Comparison of ENCODE assay signal across 8 mouse cellular contexts in the genomic region with DNA sequence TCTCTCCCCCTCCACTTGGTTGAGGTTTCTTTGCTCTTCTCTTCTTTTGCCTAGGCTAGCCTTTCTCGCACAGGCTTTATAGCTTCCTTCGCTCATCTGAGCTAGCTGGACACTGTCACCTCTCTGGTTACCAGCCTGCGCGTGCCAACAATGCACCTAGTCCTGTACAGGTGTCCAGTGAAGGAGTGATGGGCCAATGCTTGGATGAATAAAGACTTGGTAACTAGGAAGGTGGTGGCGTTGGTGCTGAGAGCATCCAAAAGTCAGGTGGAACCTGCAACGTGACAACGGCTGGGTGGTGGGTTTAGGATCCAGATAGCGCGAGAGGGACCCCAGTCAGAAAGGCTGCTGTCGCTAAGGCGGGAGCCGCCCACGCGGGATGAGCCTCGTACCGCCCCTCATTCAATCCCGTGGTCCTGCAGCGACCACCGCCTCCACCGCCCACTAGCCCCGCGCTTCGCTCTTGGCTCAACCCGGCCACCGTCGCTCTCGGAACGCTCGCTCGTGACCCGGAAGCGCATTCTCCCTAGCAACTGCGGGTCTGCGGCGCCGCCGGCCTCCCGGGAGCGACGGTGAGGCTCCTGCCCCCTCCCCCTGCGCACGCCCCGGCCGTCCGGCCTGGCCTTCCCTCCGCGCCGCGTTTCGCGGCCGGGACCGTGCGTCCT. TPM values are rescaled to one million over a fixed set of nuclear protein-coding genes. Genes with fewer than 3 reads are reported as not detected.
DNase-seq lines count a peak whose midpoint lies in the region; ATAC-seq and TF ChIP-seq lines count a peak whose summit lies in the region.

Dis3l2 (plus strand) TSS at position 509 of the 665 bp plus-strand sequence.

- H3K4me3 ChIP-seq in forebrain, embryonic 10.5 days: peak within 1 kb of the TSS; percentile 96
- peak within 1 kb of the TSS; percentile 87 for H3K4me3 ChIP-seq in heart, embryonic 15.5 days
- H3K4me3 ChIP-seq in liver, embryonic 14.5 days (ENCODE audit: insufficient read depth in 1 of 2, low read depth in 2 of 2, low read length in 2 of 2): peak within 1 kb of the TSS; percentile 76 to 82
- peak within 1 kb of the TSS; percentile 89 for H3K4me3 ChIP-seq in neural tube, embryonic 11.5 days (ENCODE audit: low read depth, low read length)
- H3K4me3 ChIP-seq in stomach, postnatal 0 days (ENCODE audit: low read depth, low read length): peak within 1 kb of the TSS; percentile 91

- no peaks in the 10 kb centered on the region for H3K27me3 ChIP-seq in forebrain, embryonic 10.5 days (ENCODE audit: poor library complexity, severe bottlenecking)
- no peaks in the 10 kb centered on the region for H3K27me3 ChIP-seq in heart, embryonic 15.5 days
- no peaks in the 10 kb centered on the region for H3K27me3 ChIP-seq in liver, embryonic 14.5 days (ENCODE audit: control insufficient read depth, insufficient read depth, low read length)
- no peaks in the 10 kb centered on the region for H3K27me3 ChIP-seq in neural tube, embryonic 11.5 days (ENCODE audit: control insufficient read depth, insufficient read depth, low read length)
- H3K27me3 ChIP-seq in stomach, postnatal 0 days (ENCODE audit: control insufficient read depth, insufficient read depth, low read length): no peaks in the 10 kb centered on the region

- peak; percentile 8 for DNase-seq in c-Kit-negative CD71-positive TER-119-positive erythroid progenitor cells, embryonic 14.5 days (ENCODE audit: low read depth, low spot score)
- DNase-seq in forebrain, embryonic 10.5 days (ENCODE audit: extremely low spot score, low spot score): peak; percentile 90
- DNase-seq in kidney, postnatal 25 days: peak; percentile 90 to 95
- DNase-seq in liver, embryonic 14.5 days (ENCODE audit: low read depth in 3 of 3, low spot score in 3 of 3): peak; percentile 47 to 50 (median 47)
- DNase-seq in neural tube, embryonic 11.5 days (ENCODE audit: low spot score): peak; percentile 92
- DNase-seq in stomach, postnatal 0 days (ENCODE audit: low spot score): peak; percentile 88

- H3K4me2 ChIP-seq in heart, embryonic 15.5 days: peak within 1 kb of the TSS; percentile 87
- H3K4me2 ChIP-seq in liver, embryonic 14.5 days (ENCODE audit: low read depth): peak within 1 kb of the TSS; percentile 79
- peak within 1 kb of the TSS; percentile 70 for H3K4me2 ChIP-seq in neural tube, embryonic 11.5 days (ENCODE audit: low read depth)
- H3K4me2 ChIP-seq in stomach, postnatal 0 days (replicated peaks; ENCODE audit: low read depth): peak within 1 kb of the TSS; percentile 85

- no peak for TF ChIP-seq CTCF in liver, embryonic 14.5 days (IDR thresholded peaks at IDR 0.05; ENCODE audit: low read depth)
- no peak; the same call in 1 of the 2 replicates for TF ChIP-seq CTCF in stomach, postnatal 0 days (IDR thresholded peaks at IDR 0.05; ENCODE audit: low read depth)

- whole genome bisulfite sequencing in forebrain, embryonic 10.5 days: 2% methylated on average over 54 of the region's 54 CpGs
- WGBS in heart, embryonic 15.5 days: 4% methylated on average over 51 of the region's 54 CpGs
- WGBS in liver, embryonic 14.5 days (ENCODE audit: insufficient replicate concordance): 3% methylated on average over 54 of the region's 54 CpGs
- WGBS in neural tube, embryonic 11.5 days: 2% methylated on average over 54 of the region's 54 CpGs
- WGBS in stomach, postnatal 0 days: 3% methylated on average over 41 of the region's 54 CpGs

- H3K9me3 ChIP-seq in forebrain, embryonic 10.5 days: no peaks in the 10 kb centered on the region
- no peaks in the 10 kb centered on the region for H3K9me3 ChIP-seq in heart, embryonic 15.5 days (replicated peaks)
- no peaks in the 10 kb centered on the region for H3K9me3 ChIP-seq in liver, embryonic 14.5 days (ENCODE audit: control insufficient read depth, low read length)
- no peaks in the 10 kb centered on the region for H3K9me3 ChIP-seq in neural tube, embryonic 11.5 days (ENCODE audit: control insufficient read depth, low read length)
- H3K9me3 ChIP-seq in stomach, postnatal 0 days (ENCODE audit: control insufficient read depth, low read length): no peaks in the 10 kb centered on the region

- no peaks in the 10 kb centered on the region for H3K36me3 ChIP-seq in forebrain, embryonic 10.5 days (replicated peaks)
- H3K36me3 ChIP-seq in heart, embryonic 15.5 days: no peaks in the 10 kb centered on the region
- H3K36me3 ChIP-seq in liver, embryonic 14.5 days (replicated peaks; ENCODE audit: control insufficient read depth, insufficient read depth, low read depth): no peaks in the 10 kb centered on the region
- H3K36me3 ChIP-seq in neural tube, embryonic 11.5 days (ENCODE audit: control insufficient read depth, insufficient read depth, low read length): no peaks in the 10 kb centered on the region
- no peaks in the 10 kb centered on the region for H3K36me3 ChIP-seq in stomach, postnatal 0 days (ENCODE audit: control insufficient read depth, insufficient read depth, low read length)

- H3K4me1 ChIP-seq in forebrain, embryonic 10.5 days: peaks cover 23% of the 10 kb centered on the region
- H3K4me1 ChIP-seq in heart, embryonic 15.5 days (replicated peaks): peaks cover 10% of the 10 kb centered on the region; the same call in 1 of the 2 replicates
- peaks cover 11 to 21% of the 10 kb centered on the region in 2 experiments; a peak in 3 of 4 replicates for H3K4me1 ChIP-seq in liver, embryonic 14.5 days (replicated peaks; ENCODE audit: control insufficient read depth in 2 of 2, insufficient read depth in 2 of 2, low read length in 1 of 2)
- peaks cover 13% of the 10 kb centered on the region; the same call in 1 of the 2 replicates for H3K4me1 ChIP-seq in neural tube, embryonic 11.5 days (ENCODE audit: control insufficient read depth, insufficient read depth, low read length)
- no peaks in the 10 kb centered on the region for H3K4me1 ChIP-seq in stomach, postnatal 0 days (replicated peaks; ENCODE audit: control insufficient read depth, insufficient read depth)

- no peak for TF ChIP-seq EP300 in liver, embryonic 14.5 days (IDR thresholded peaks at IDR 0.05; ENCODE audit: low read depth)
- TF ChIP-seq EP300 in stomach, postnatal 0 days (optimal IDR thresholded peaks at IDR 0.05): no peak

- peak within 1 kb of the TSS; percentile 96 for H3K27ac ChIP-seq in forebrain, embryonic 10.5 days
- H3K27ac ChIP-seq in heart, embryonic 15.5 days: peak within 1 kb of the TSS; percentile 88
- peak within 1 kb of the TSS; percentile 38 for H3K27ac ChIP-seq in liver, embryonic 14.5 days
- H3K27ac ChIP-seq in neural tube, embryonic 11.5 days (ENCODE audit: low read depth, low read length): peak within 1 kb of the TSS; percentile 92
- peak within 1 kb of the TSS; percentile 90 for H3K27ac ChIP-seq in stomach, postnatal 0 days (replicated peaks)

- peak within 1 kb of the TSS; percentile 83 for H3K9ac ChIP-seq in heart, embryonic 15.5 days
- peak within 1 kb of the TSS; percentile 71 for H3K9ac ChIP-seq in liver, embryonic 14.5 days (replicated peaks)
- H3K9ac ChIP-seq in neural tube, embryonic 11.5 days (ENCODE audit: low read length): peak within 1 kb of the TSS; percentile 94
- H3K9ac ChIP-seq in stomach, postnatal 0 days (ENCODE audit: low read length): peak within 1 kb of the TSS; percentile 92

- ATAC-seq in CD4-positive, CD25-positive, alpha-beta regulatory T cell, adult 4 months: peak; percentile 89
- peak; percentile 90 for ATAC-seq in heart, embryonic 15.5 days (replicated peaks; ENCODE audit: insufficient number of reproducible peaks, insufficient read depth, low FRiP score, low read depth)
- ATAC-seq in liver, embryonic 14.5 days (ENCODE audit: insufficient read depth): peak; percentile 82
- ATAC-seq in neural tube, embryonic 11.5 days (ENCODE audit: insufficient read depth, low FRiP score, low TSS enrichment): peak; percentile 96
- peak; percentile 93 for ATAC-seq in stomach, postnatal 0 days (ENCODE audit: low FRiP score, low TSS enrichment)

RNA-seq across cellular contexts. Expression of gene Dis3l2, which starts in this region (rescaled TPM):
- 10 to 100 TPM; 22.8 to 35.5 TPM for polyA plus RNA-seq in CD4-positive, CD25-positive, alpha-beta regulatory T cell, adult 4 months (2017; shearing (Covaris generic))
- 34.1 and 35.0 TPM in 2 replicates for polyA plus RNA-seq in forebrain, embryonic 10.5 days (2016; fragmentation: Nextera tagmentation; extraction: Ambion mirVana)
- polyA plus RNA-seq in heart, embryonic 15.5 days (2015; fragmentation: Nextera tagmentation; extraction: Ambion mirVana): 15.2 and 17.4 TPM in 2 replicates
- polyA plus RNA-seq in liver, embryonic 14.5 days (2012; rRNA removed): 5.1 and 6.0 TPM in 2 replicates
- 7.1 and 8.0 TPM in 2 replicates for polyA plus RNA-seq in liver, embryonic 14.5 days (2014; fragmentation: Nextera tagmentation; extraction: Ambion mirVana)
- 32.4 and 37.7 TPM in 2 replicates for polyA plus RNA-seq in neural tube, embryonic 11.5 days (2014; fragmentation: Nextera tagmentation; extraction: Ambion mirVana)
- polyA plus RNA-seq in stomach, postnatal 0 days (2015; fragmentation: Nextera tagmentation; extraction: Ambion mirVana): 12.3 and 13.4 TPM in 2 replicates

Comparison
In these comparisons a context has a peak if more than half of its experiments do, and no peak if none do; other contexts are left out.
1. Peak in every context shown above with its lines: DNase-seq, ATAC-seq, H3K4me3 ChIP-seq and H3K27ac ChIP-seq.
2. DNase-seq: peak in every context shown above with its lines; median percentile 92 in kidney, postnatal 25 days; 92 in neural tube, embryonic 11.5 days; 90 in forebrain, embryonic 10.5 days; 88 in stomach, postnatal 0 days; 47 in liver, embryonic 14.5 days; 8 in c-Kit-negative CD71-positive TER-119-positive erythroid progenitor cells, embryonic 14.5 days.
3. H3K27ac ChIP-seq: peak in every context shown above with its lines; median percentile 96 in forebrain, embryonic 10.5 days; 92 in neural tube, embryonic 11.5 days; 90 in stomach, postnatal 0 days; 88 in heart, embryonic 15.5 days; 38 in liver, embryonic 14.5 days.